Mouse (Mus musculus) left cerebral cortex, adult 9 months (tissue): ENCODE measurements at regions not wholly inside any gene's neighbourhood (a gene's known extent, or its start where the extent isn't known, plus 50 kb on each side); places are given as distances from the start of the nearest gene placed in this dataset.

Experiments used
- DNase-seq, 2 experiments: peaks; one replicate each; pipeline ENCODE4 v3.0.0; 2022; ENCODE audit warnings: low spot score in 2 of 2

DNA sequence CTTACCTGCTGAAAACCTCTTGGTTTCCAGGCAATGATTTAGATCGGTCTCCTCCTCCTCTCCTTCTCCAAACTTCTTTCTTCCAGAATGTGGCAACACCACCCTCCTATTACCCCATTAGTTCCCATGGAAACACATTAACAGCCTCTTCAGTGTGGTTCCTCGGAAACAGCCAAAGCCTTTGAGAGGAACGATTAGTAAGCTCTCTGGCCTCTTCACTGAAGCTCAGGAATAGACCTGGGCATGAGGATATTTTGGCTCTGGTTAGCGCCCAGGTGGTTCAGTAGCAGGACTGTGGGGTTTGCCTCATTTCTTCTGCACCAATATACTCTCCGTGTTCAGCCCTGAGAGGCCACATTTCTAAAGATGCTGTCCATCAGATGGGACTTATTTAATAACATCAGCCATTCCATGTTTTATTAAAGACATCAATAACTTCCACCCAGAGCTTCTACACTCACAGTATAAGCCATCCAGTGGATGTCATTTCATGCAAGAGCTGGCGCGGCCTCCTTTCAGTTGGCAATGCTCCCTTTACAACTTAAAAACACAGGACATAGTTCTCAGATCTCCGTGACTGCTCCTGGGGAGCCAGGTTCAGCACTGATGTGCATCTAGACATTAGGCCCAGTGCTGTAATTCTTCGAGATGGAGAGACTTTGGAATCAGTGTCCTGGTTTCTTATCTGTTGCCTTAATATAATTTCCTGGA lies 52.9 kb upstream of the Tcl1b2 start:
- DNase-seq = peak in 1 of 2 experiments; percentile 23

DNA sequence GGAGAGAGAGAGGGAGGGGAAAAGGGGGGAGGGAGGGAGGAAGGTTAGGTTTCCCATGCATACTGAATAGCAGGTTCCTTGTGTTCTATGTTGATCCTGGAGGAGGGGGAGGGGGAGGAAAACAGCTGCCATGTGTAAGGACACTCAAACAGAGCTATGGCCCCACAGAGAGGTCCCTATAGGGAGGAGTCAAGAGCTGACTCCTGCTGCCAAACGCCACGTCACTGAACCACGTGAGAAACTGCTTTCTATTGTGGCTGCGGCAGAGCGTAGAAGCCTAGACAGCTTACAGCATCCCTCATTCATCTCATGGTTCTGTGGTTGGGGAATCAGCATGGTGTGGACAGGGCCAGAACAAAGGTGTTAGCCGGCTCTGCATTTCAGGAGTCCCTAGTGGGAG lies 52.3 kb upstream of the Tcl1b2 start:
- no peak for DNase-seq
